Comparison of ENCODE assay signal across 7 mouse cellular contexts in the genomic region with DNA sequence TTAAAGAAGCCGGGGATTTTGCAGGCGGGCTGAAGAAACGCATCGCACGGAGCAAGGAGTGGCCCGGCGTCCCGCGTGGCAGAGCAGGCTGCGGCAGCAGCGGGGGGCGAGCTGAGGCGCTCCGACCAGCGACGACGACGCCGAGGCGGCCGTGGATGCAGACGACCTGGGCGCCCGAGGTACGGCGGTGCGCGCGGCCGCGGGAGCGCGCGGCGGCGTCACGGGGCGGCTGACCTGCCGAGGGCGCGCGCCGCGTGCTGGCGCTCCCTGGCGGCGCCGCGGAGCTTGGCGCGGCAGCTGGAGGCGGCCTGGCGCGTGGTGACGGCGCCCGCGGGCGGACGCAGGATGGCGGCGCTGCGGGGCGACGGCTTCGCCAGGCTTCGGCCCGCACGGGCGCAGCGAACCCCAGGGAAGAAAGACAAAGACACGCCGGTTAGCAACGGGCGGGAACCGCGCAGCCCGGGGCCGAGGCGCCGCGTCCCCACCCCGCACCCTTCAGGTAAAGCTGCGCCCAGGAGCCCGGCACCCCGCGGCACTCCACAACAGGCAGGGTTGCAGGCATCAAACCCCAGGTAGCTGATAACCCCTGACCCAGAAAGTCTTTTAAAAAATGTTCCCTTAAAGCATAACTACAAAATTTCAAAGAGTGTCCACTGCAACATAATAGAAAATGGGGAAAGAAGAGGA.
DNase-seq lines count a peak whose midpoint lies in the region; ATAC-seq lines count a peak whose summit lies in the region.

No protein-coding gene starts in this region.

- H3K9me3 ChIP-seq in embryonic facial prominence, embryonic 11.5 days (replicated peaks; ENCODE audit: control insufficient read depth, low read length) = no peaks in the 10 kb centered on the region
- H3K9me3 ChIP-seq in limb, embryonic 12.5 days = no peaks in the 10 kb centered on the region
- H3K9me3 ChIP-seq in midbrain, embryonic 15.5 days = no peaks in the 10 kb centered on the region

- ATAC-seq in embryonic facial prominence, embryonic 11.5 days (replicated peaks; ENCODE audit: insufficient number of reproducible peaks, low FRiP score, low TSS enrichment, low read depth) = peak; percentile 88
- ATAC-seq in limb, embryonic 12.5 days (ENCODE audit: insufficient number of reproducible peaks, insufficient read depth, low FRiP score, low TSS enrichment, low read depth) = peak; percentile 86
- ATAC-seq in midbrain, embryonic 15.5 days (replicated peaks) = peak; percentile 95

- under 1% methylated on average over 78 of the region's 87 CpGs for WGBS in embryonic facial prominence, embryonic 11.5 days
- under 1% methylated on average over 83 of the region's 87 CpGs for WGBS in limb, embryonic 12.5 days
- under 1% methylated on average over 45 of the region's 87 CpGs for WGBS in midbrain, embryonic 15.5 days

- H3K27me3 ChIP-seq in embryonic facial prominence, embryonic 11.5 days (ENCODE audit: control insufficient read depth, insufficient read depth, low read length) = no peaks in the 10 kb centered on the region
- H3K27me3 ChIP-seq in limb, embryonic 12.5 days = peaks cover 7% of the 10 kb centered on the region; the same call in 1 of the 2 replicates
- H3K27me3 ChIP-seq in midbrain, embryonic 15.5 days (replicated peaks) = no peaks in the 10 kb centered on the region

- DNase-seq in adrenal gland, postnatal 36 days = peak; percentile 77 to 84
- peak; percentile 83 for DNase-seq in embryonic facial prominence, embryonic 11.5 days (ENCODE audit: low spot score)
- DNase-seq in heart, adult 11 months = peak; percentile 97
- DNase-seq in kidney, adult 18-20 months = peak; percentile 67
- peak; percentile 54 to 65 for DNase-seq in spleen, postnatal 14 days (ENCODE audit: low spot score in 2 of 2)

- peak overlapping the region; percentile 64 for H3K4me2 ChIP-seq in embryonic facial prominence, embryonic 11.5 days (ENCODE audit: low read depth, low read length)
- peak overlapping the region; percentile 72 for H3K4me2 ChIP-seq in limb, embryonic 12.5 days
- H3K4me2 ChIP-seq in midbrain, embryonic 15.5 days = peak overlapping the region; percentile 73

- no peaks in the 10 kb centered on the region for H3K4me1 ChIP-seq in embryonic facial prominence, embryonic 11.5 days (ENCODE audit: control insufficient read depth, insufficient read depth, low read length)
- H3K4me1 ChIP-seq in limb, embryonic 12.5 days (replicated peaks) = no peaks in the 10 kb centered on the region
- peaks cover 5% of the 10 kb centered on the region; the same call in 1 of the 2 replicates for H3K4me1 ChIP-seq in midbrain, embryonic 15.5 days

- H3K4me3 ChIP-seq in embryonic facial prominence, embryonic 11.5 days (ENCODE audit: low read depth, low read length) = peak overlapping the region; percentile 55
- peak overlapping the region; percentile 59 for H3K4me3 ChIP-seq in limb, embryonic 12.5 days (replicated peaks)
- peak overlapping the region; percentile 72 for H3K4me3 ChIP-seq in midbrain, embryonic 15.5 days

- no peak overlapping the region for H3K27ac ChIP-seq in embryonic facial prominence, embryonic 11.5 days (replicated peaks; ENCODE audit: low read depth, low read length)
- H3K27ac ChIP-seq in limb, embryonic 12.5 days = no peak overlapping the region
- peak overlapping the region; percentile 85 for H3K27ac ChIP-seq in midbrain, embryonic 15.5 days

- H3K36me3 ChIP-seq in embryonic facial prominence, embryonic 11.5 days (replicated peaks; ENCODE audit: control insufficient read depth, insufficient read depth, low read depth, low read length) = no peaks in the 10 kb centered on the region
- no peaks in the 10 kb centered on the region for H3K36me3 ChIP-seq in limb, embryonic 12.5 days
- no peaks in the 10 kb centered on the region for H3K36me3 ChIP-seq in midbrain, embryonic 15.5 days (replicated peaks)

- peak overlapping the region; percentile 76 for H3K9ac ChIP-seq in embryonic facial prominence, embryonic 11.5 days (replicated peaks; ENCODE audit: low read length)
- peak overlapping the region; percentile 77 for H3K9ac ChIP-seq in limb, embryonic 12.5 days (replicated peaks)
- peak overlapping the region; percentile 78 for H3K9ac ChIP-seq in midbrain, embryonic 15.5 days
